Mouse (Mus musculus) heart, adult 18-20 months (tissue): ENCODE data around the gene Map6d1. TPM values are rescaled to one million over a fixed set of nuclear protein-coding genes. Genes with fewer than 3 reads are reported as not detected.

Source experiments
- DNase-seq, 2 experiments: peaks; one replicate each; pipeline ENCODE4 v3.0.0; 2021 to 2022; ENCODE audit warnings: mixed read lengths in 1 of 2
- total RNA-seq, 2 experiments: library from RNA; stranded (reverse); gene quantifications; 2 replicates each; pipeline ENCODE4 v1.2.3; 2021

The Map6d1 gene
- total RNA-seq, 2 experiments from 2014 or later = 1.3 to 1.6 TPM

- no peak for DNase-seq
Observed at GRCm38 (mm10) chr16:20191161-20191882, 49.8 kb downstream of the Map6d1 start.

GRCm38 (mm10) chr16:20185368-20185767 lies 55.8 kb downstream of the Map6d1 start:
- peak in 1 of 2 experiments; percentile 35 for DNase-seq

Other genes with a start within 250 kb of the Map6d1 start
- 100 to 1,000 TPM; 244 to 313 TPM for gene Klhl24, start 143.8 kb downstream of the Map6d1 start, total RNA-seq
- 1 to 10 TPM; 7.1 to 9.8 TPM for gene Yeats2, start 100.3 kb downstream of the Map6d1 start, total RNA-seq
- gene Parl, start 61.0 kb upstream of the Map6d1 start, total RNA-seq = 10 to 100 TPM; 84.3 to 91.6 TPM
- gene Cyp2ab1, start 84.0 kb upstream of the Map6d1 start, total RNA-seq = under 1 TPM; 0.32 to 0.85 TPM
- 10 to 100 TPM; 20.7 to 24.0 TPM for gene Abcc5, start 185.0 kb upstream of the Map6d1 start, total RNA-seq